Mouse (Mus musculus) heart, embryonic 16.5 days (tissue): Measurements from ENCODE around the gene Fam118a. TPM values are rescaled to one million over a fixed set of nuclear protein-coding genes. Genes with fewer than 3 reads are reported as not detected.

Experiments used
- ATAC-seq: fragments of 200-750 bp; cut with Nextera tagmentation; replicated peaks from 2 replicates; pipeline ENCODE4 v1.8.0; 2017; ENCODE audit warnings: moderate number of reproducible peaks; ENCODE audit not compliant: insufficient read depth, low FRiP score; ENCODE audit errors: extremely low read depth
- H3K27ac ChIP-seq: fragments of 300-500 bp; sonication (generic); 2 replicates; pipeline ENCODE4 v1.5.1; 2014; ENCODE audit warnings: mild to moderate bottlenecking, low read length, control low read depth, moderate library complexity
- H3K27me3 ChIP-seq: fragments of 300-500 bp; sonication (generic); 2 replicates; pipeline ENCODE4 v1.6.1; 2014; ENCODE audit warnings: low read length, mixed read lengths; ENCODE audit not compliant: control insufficient read depth, insufficient read depth
- H3K36me3 ChIP-seq: fragments of 300-500 bp; sonication (generic); 2 replicates; pipeline ENCODE4 v1.6.1; 2014; ENCODE audit not compliant: control insufficient read depth, insufficient read depth
- H3K4me1 ChIP-seq: fragments of 300-500 bp; sonication (generic); 2 replicates; pipeline ENCODE4 v1.6.1; 2014; ENCODE audit warnings: low read length, mixed read lengths; ENCODE audit not compliant: control insufficient read depth, insufficient read depth
- H3K4me2 ChIP-seq: fragments of 300-500 bp; sonication (generic); 2 replicates; pipeline ENCODE4 v1.6.1; 2014; ENCODE audit warnings: low read depth, mild to moderate bottlenecking, control low read depth, low read length
- H3K4me3 ChIP-seq: fragments of 300-500 bp; sonication (generic); 2 replicates; pipeline ENCODE4 v1.5.1; 2014; ENCODE audit warnings: mild to moderate bottlenecking, control low read depth, low read length
- H3K9ac ChIP-seq: fragments of 300-500 bp; sonication (generic); 2 replicates; pipeline ENCODE4 v1.6.1; 2014; ENCODE audit warnings: low read length, control low read depth
- H3K9me3 ChIP-seq: fragments of 300-500 bp; sonication (generic); replicated peaks from 2 replicates; pipeline ENCODE4 v1.6.1; 2016; ENCODE audit warnings: low read length; ENCODE audit not compliant: control insufficient read depth
- WGBS: fragments of 180-500 bp; shearing (Covaris S2); extraction: QIAGEN DNeasy Blood & Tissue Kit; methylation state at CpG from one replicate; pipeline ENCODE4 v1.1.7; 2014; 5-methylcytosine and 5-hydroxymethylcytosine counted together
- polyA plus RNA-seq: library from polyadenylated mRNA; unstranded; fragments of >200 nt; fragmentation: Nextera tagmentation; extraction: Ambion mirVana; gene quantifications from 2 replicates; pipeline ENCODE4 v1.2.1, GENCODE M21; 2015

The Fam118a gene
- polyA plus RNA-seq, 1 experiment from 2014 or later: 18.2 TPM

DNA sequence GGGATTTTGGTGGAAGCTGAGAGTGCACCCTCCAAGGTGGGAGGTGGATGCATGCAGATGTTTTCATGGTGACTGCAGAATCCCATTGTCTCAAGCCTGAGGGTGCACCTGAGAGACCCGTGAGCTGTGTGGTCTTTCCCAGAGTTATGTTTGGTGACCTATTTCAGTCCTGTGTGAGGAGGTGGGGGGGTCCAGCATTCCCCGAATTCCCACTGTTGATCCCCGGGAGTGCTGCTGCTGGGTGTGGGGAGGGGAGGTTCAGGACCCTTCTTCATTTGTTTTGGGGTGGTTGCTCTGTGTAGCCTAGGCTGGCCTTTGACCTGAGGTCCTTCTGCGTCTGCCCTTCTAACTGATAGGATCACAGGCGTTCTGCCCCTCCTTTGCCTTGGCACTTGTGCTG, 15.0 kb downstream of the Fam118a start:
- Histone ChIP-seq H3K9me3 (no peaks in the 10 kb centered on the region), H3K9ac (no peak overlapping the region; the same call in 1 of the 2 replicates), H3K27me3 (no peaks in the 10 kb centered on the region), H3K27ac (no peak overlapping the region), H3K4me1 (peaks cover 25% of the 10 kb centered on the region), H3K4me2 (no peak overlapping the region), H3K4me3 (no peak overlapping the region), H3K36me3 (peaks cover 15% of the 10 kb centered on the region)
- no peak for ATAC-seq
- 72% methylated on average over 5 of the region's 5 CpGs for WGBS

DNA sequence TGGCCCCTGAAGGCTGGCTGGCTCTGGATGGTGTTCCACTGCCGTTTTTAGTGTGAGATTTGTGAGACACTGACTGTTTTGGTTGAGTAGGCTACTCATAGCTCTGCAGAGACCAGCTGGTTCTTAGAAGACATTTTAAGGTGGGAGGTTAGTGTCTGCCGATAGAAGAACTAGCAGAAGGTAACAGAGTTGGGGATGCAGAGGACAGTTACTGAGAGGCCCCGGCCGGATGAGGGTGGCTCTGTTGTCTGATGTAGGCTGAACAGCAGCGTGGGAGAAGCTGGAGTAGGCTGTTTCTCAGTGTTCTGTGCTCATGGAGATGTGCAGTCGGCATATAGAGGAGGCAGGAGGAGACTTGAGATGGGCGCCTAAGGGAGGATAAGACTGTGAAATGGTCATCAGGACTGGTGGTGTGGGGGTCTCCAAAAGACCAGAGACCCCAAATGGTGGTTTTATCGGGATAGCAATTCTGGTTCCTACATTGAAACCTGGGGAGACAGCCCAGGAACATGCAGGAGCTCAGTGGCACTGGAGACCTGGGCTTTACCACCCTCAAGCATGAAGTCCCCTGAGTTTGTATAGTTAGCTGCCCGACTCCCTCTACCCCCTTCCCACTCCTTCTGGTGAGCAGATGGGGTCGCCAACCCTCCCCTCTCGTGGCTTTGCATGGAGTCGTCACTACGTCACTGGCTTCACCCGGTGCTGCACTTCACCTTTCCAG, 17.6 kb downstream of the Fam118a start:
- Histone ChIP-seq H3K4me3 (no peak overlapping the region), H3K36me3 (peaks cover 30% of the 10 kb centered on the region), H3K27ac (no peak overlapping the region), H3K9me3 (no peaks in the 10 kb centered on the region), H3K4me2 (no peak overlapping the region), H3K9ac (no peak overlapping the region), H3K4me1 (peaks cover 17% of the 10 kb centered on the region), H3K27me3 (no peaks in the 10 kb centered on the region)
- WGBS: 84% methylated on average over 14 of the region's 14 CpGs
- no peak for ATAC-seq

DNA sequence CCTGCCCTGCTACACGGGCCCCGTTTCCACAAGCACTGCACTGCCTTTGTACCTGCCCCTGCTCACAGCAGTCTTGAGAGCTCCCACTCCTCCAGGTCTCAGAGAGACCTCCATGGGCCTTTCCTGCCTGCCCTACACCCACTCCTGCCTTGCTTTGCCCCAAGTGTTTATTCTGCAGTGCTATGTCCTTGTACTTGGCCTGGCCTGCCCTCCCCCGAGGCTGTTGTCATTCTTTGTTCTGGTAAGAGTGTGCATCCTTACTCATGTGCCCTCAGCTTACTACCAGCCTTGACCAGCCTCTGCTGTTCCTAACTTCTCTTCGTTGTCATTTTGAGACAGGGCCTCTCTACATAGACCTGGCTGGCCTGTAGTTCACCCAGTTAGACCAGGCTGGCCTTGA, 19.1 kb downstream of the Fam118a start:
- no peak overlapping the region for H3K4me3 ChIP-seq
- H3K27ac ChIP-seq: no peak overlapping the region
- no peaks in the 10 kb centered on the region for H3K9me3 ChIP-seq
- no peak overlapping the region for H3K4me2 ChIP-seq
- no peaks in the 10 kb centered on the region for H3K27me3 ChIP-seq
- H3K9ac ChIP-seq: no peak overlapping the region
- H3K4me1 ChIP-seq: peaks cover 4% of the 10 kb centered on the region
- H3K36me3 ChIP-seq: peaks cover 33% of the 10 kb centered on the region
- no peak for ATAC-seq
- WGBS: 86% methylated on average over 4 of the region's 4 CpGs

DNA sequence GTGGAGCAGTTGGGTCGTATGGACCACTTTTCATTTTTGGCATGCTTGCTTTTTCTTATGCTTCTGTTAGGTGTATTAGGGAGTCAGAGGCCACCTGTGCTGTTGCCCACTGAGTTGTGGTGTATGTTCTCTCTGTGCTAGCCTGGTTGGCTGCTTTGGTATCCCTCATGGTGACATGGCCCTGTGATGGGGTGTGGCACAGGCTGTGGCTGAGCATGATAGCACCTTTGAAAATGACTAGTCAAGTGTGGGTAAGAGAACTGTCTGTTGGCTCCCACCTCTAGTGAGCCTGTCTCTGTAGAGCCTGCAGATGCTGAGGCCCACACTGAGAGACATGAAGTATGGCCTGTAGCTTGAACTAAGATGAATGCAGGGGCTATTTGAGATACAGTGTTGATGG, 21.0 kb downstream of the Fam118a start:
- Histone ChIP-seq H3K27ac (no peak overlapping the region), H3K9ac (no peak overlapping the region), H3K9me3 (no peaks in the 10 kb centered on the region), H3K4me3 (no peak overlapping the region), H3K27me3 (no peaks in the 10 kb centered on the region), H3K4me1 (no peaks in the 10 kb centered on the region), H3K4me2 (no peak overlapping the region), H3K36me3 (peaks cover 33% of the 10 kb centered on the region)
- ATAC-seq: no peak
- WGBS: 96% methylated on average over 1 of the region's 1 CpGs

DNA sequence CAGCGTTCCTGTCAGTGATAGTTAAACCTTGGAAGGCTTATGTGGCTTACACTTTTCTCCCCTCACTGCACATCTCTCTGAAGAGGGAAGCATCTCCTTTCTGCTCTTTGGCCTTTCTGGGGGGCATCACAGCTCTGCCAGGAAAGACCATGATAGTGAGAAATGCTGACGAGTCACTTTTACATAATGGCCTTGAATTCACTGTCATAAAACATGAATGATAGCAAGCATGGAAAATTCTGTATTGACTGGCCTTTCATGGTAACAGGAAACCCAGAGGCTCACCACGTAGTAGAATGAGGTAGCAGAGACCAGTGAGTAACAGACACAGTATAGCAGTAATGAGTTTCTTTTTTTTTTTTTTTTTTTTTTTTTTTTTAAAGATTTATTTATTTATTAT, 25.4 kb downstream of the Fam118a start:
- Histone ChIP-seq H3K36me3 (peaks cover 21% of the 10 kb centered on the region), H3K27ac (no peak overlapping the region), H3K4me1 (no peaks in the 10 kb centered on the region), H3K9ac (no peak overlapping the region), H3K27me3 (no peaks in the 10 kb centered on the region), H3K4me2 (no peak overlapping the region), H3K9me3 (no peaks in the 10 kb centered on the region), H3K4me3 (no peak overlapping the region)
- no peak for ATAC-seq
- WGBS: 86% methylated on average over 3 of the region's 3 CpGs

DNA sequence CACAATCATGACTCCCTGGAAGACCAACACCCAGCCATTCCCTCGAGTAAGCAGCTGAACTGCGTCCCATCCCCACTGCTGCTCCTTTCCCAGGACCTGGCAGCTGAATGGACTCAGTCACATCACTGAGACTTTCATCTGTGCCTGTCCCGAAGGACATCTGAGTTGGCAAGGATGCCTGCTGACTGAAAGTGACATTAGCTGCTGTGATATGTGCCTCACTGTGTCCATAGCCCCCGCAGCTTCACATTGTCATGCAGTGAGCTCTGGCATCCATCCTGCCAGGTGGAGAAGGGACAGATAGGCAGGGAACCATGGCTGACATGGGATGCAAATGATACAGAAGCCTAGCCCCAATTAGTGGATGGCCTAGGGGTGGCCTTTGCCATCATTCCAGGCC, 26.4 kb downstream of the Fam118a start:
- H3K27me3 ChIP-seq: no peaks in the 10 kb centered on the region
- H3K9me3 ChIP-seq: no peaks in the 10 kb centered on the region
- WGBS: 76% methylated on average over 4 of the region's 4 CpGs

DNA sequence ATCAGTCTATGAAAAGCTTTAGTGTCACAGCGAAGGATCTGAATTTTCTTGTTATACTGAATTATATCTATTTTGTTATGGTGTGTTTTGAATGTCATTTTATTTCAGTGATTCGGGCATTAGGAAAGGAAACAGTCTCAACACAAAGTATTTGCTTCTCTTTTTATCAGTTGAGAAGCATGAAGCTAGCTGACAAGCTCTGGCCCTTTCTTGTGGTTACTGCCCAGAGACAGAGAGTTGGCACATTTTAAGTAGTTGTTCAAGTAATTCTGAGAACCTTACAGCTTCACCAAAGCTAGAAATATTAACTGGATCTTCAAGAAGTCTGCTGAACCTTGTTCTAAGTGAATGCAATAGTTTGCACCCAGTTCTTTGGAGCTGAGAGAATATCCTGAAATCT, 34.7 kb downstream of the Fam118a start:
- no peak for ATAC-seq
- Histone ChIP-seq H3K9me3 (no peaks in the 10 kb centered on the region), H3K4me1 (no peaks in the 10 kb centered on the region), H3K36me3 (peaks cover 14% of the 10 kb centered on the region; the same call in 1 of the 2 replicates), H3K9ac (no peak overlapping the region), H3K27me3 (no peaks in the 10 kb centered on the region), H3K4me3 (no peak overlapping the region), H3K4me2 (no peak overlapping the region), H3K27ac (no peak overlapping the region)
- 82% methylated on average over 2 of the region's 2 CpGs for WGBS

More for the DNA sequence above, 26.4 kb downstream of the Fam118a start:
- Histone ChIP-seq H3K27ac (no peak overlapping the region), H3K4me1 (no peaks in the 10 kb centered on the region), H3K4me2 (no peak overlapping the region), H3K9ac (no peak overlapping the region), H3K4me3 (no peak overlapping the region), H3K36me3 (peaks cover 16% of the 10 kb centered on the region)
- ATAC-seq: no peak

DNA sequence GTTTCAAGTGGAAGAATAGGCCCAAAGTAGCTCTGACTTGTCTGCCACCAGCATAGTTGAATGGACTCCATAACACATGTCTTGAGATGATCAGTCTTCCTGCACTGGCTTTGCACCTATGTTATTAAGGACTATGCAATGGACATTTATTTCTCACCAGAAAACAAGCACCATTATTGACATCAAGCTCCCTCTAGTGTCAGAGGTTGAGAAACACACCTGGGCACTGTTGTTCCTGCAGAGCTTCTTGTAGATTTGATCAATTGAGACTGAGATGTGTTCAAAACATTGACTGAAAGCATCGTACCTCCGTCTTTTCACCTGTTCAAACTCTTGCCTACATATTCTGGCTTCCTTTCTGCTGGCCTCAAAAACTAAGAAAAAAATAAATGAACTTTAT, 41.8 kb downstream of the Fam118a start:
- H3K9me3 ChIP-seq: no peaks in the 10 kb centered on the region
- ATAC-seq: no peak
- no peak overlapping the region for H3K9ac ChIP-seq
- H3K27ac ChIP-seq: no peak overlapping the region
- no peaks in the 10 kb centered on the region for H3K4me1 ChIP-seq
- no peaks in the 10 kb centered on the region for H3K27me3 ChIP-seq
- no peak overlapping the region for H3K4me2 ChIP-seq
- WGBS: 20% methylated on average over 2 of the region's 2 CpGs
- no peak overlapping the region for H3K4me3 ChIP-seq
- H3K36me3 ChIP-seq: no peaks in the 10 kb centered on the region

DNA sequence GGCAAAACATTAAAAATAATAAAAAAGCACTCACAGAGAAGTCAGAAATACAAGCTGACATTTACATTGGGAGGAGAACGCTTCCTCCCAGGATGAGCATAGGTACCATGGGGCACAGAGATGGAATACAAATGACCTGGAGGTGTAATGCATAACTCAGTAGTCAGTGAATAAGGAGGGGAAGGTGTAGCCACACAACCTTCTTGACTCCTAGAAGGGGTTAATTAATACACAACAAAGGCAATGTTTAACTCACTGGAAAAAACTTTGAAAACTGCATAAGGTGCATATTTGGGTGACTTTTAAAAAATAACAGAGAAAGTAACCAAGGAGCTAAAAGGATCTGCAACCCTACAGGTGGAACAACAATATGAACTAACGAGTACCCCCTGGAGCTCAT, 43.9 kb downstream of the Fam118a start:
- ATAC-seq: no peak
- no peak overlapping the region for H3K4me3 ChIP-seq
- no peaks in the 10 kb centered on the region for H3K36me3 ChIP-seq
- H3K27ac ChIP-seq: no peak overlapping the region
- H3K9ac ChIP-seq: no peak overlapping the region
- no peaks in the 10 kb centered on the region for H3K9me3 ChIP-seq
- H3K4me2 ChIP-seq: no peak overlapping the region
- 75% methylated on average over 2 of the region's 2 CpGs for WGBS
- no peaks in the 10 kb centered on the region for H3K4me1 ChIP-seq
- H3K27me3 ChIP-seq: no peaks in the 10 kb centered on the region
